Mouse (Mus musculus): ENCODE measurements around the gene Pik3r2.
A peak's percentile ranks its signal among the peaks of the same experiment; 100 is the strongest.

Pik3r2 gene

DNA sequence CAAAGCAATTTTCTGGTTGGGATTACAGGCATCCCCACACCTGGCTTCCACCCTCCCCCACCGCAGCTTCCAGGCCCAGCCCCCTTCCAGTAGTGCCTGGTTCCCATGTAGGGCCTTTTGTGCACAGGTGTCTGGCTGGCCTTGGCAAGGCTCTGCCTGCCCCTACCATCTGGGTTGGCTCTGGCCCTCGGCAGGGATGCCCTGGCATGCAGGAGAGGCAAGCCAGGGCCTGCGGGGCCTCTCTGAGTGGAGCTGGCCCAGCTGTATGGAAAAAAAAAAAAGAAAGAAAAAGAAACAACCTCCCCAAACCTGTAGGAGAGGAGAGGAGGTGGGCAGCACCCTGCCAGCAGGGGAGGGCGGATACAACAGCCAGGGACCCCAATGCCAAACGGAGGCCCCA, 3.1 kb downstream of the Pik3r2 start:
- DNase-seq (ENCODE audit: low read depth, low spot score) = no peak

DNA sequence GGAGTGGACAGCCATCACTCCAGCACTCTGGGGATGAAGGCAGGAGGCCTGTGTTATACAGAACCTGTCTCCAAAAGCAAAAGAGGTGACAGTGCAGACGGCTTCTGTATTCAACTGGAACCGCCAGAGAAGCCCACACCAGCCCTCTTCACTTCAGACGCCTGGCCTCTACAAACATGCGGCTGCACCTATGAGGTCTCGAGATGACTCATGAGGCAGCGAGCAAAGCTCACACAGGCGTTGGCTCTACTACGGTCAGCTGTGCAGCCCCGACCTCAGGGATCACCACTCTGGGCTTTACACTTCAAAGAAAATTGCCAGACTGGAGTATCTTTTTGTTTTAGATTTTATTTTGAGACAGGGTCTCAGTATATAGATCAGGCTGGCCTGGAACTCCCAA, 3.6 kb downstream of the Pik3r2 start:
- DNase-seq (ENCODE audit: low read depth, low spot score) = no peak

- no peak for DNase-seq (ENCODE audit: low read depth, low spot score)
Measured at GRCm38 (mm10) chr8:70772075-70772474, 4.4 kb downstream of the Pik3r2 start.

DNA sequence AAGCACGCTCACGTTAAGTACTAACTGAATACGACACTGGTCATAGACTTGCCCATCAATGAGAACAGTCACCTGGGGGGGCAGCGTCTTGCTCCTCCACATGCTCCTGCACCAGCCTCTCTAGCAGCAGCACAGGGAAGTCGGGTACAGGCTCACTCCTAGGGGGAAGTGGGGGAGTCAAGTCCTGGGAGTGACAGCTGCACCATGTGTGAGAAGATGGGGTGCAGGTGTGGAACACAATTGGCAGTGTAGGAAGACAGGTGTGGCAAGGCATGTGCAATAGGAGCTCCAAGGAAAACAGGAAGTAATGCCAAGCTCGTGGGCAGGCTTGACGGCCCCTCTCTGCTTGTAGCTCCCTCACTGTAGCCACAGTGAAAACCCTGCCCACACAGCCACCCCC, 5.3 kb downstream of the Pik3r2 start:
- DNase-seq (ENCODE audit: low read depth, low spot score) = no peak

GRCm38 (mm10) chr8:70770748-70771147, 5.8 kb downstream of the Pik3r2 start:
- no peak for DNase-seq (ENCODE audit: low read depth, low spot score)

- DNase-seq (ENCODE audit: low read depth, low spot score) = no peak
Measured at GRCm38 (mm10) chr8:70769858-70770257, 6.7 kb downstream of the Pik3r2 start.

- peak; percentile 89 for DNase-seq (ENCODE audit: low read depth, low spot score)
Measured at GRCm38 (mm10) chr8:70769359-70769758, 7.2 kb downstream of the Pik3r2 start.

DNA sequence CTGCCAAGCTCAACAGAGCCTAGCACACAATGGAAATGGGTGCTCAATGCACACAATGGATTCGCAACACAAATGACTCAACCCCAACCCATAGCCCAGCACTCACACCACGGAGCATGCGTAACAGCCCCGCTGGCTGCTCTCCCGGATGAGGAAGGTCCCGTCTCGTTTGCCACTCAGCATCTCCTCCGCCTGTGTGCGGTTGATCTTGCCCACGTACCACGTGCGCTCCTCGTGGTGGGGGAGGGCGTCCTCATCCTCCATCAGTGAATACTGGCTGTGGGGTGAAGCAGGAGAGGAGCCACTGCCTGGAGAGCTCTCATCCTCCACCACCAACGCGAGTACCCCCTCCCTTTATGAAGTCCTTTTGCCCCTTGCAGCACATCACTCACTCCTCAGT, 7.6 kb downstream of the Pik3r2 start:
- DNase-seq (ENCODE audit: low read depth, low spot score) = no peak

- no peak for DNase-seq (ENCODE audit: low read depth, low spot score)
Measured at GRCm38 (mm10) chr8:70768231-70768776, 8.2 kb downstream of the Pik3r2 start.

DNA sequence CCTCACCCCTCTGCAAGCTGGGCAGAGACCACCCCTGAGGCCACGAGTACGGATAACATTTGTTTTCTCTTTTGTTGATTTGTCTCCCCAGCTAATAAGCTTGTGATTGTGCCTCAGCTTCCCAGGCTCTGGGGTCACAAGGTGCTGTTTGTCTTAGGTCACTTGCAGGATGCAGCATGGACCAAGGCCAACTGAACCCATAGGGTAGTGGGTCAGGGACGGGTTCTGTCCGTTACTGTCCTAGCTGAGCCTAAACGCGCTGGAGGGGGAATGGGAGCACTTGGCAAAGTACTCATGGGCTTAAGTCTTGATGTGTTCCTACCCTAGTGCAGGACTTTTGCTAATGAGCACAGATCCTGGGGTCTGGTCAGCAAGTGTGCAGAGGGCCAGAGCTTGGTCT, 9.0 kb downstream of the Pik3r2 start:
- no peak for DNase-seq (ENCODE audit: low read depth, low spot score)

GRCm38 (mm10) chr8:70766571-70767440, 9.7 kb downstream of the Pik3r2 start:
- DNase-seq (ENCODE audit: low read depth, low spot score) = no peak

DNA sequence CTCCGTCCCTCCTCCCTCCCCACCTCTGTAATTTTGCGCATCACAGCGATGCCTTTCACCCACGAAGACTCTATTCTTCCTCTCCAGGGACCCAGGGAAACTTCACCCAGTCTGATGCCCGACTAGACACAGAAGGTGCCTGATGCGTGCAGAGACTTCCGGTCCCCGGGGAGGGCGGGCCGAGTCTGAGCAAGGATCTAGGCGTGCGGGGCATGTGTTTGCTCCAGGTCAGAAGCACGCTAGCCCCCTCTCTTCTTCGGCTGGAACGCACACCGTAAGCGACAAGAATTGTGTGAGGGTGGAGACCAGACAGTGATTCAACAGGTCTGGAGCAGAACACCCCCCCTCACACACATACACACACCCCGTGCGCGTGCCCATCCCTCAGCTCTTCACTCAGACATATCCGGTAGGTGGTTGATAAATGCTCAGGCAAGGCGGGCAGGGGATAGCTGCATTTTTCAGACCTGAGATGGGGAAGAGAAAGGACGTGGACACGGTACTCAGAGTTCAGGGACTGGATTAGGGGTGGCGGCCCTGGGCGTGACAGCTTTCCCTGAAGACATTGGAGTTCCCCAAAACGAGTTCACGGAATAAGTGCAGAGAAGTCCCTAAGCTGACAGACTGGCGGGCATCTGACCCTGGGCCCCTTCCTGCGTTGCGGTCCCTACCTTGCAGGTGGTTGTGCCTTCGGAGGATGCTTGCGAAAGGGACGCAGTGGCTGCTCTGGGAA, 10.5 kb downstream of the Pik3r2 start:
- no peak for DNase-seq (ENCODE audit: low read depth, low spot score)

DNA sequence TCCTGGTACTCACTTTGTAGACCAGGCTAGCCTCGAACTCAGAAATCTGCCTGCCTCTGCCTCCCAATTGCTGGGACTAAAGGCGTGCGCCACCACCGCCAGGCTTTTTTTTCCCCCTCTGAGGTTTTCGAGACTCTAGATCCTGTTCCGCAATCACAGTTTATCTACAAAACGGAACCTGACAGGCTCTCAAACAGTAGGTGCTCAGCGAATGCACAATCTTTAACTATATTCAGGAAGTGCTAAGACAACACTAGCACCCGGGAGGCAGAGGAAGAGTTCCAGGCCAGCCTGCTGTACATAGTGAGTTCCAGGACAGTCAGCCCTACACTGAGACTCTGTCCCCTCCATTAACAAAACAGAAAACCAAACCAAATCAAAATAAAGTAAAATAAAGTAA, 11.2 kb downstream of the Pik3r2 start:
- no peak for DNase-seq (ENCODE audit: low read depth, low spot score)

DNA sequence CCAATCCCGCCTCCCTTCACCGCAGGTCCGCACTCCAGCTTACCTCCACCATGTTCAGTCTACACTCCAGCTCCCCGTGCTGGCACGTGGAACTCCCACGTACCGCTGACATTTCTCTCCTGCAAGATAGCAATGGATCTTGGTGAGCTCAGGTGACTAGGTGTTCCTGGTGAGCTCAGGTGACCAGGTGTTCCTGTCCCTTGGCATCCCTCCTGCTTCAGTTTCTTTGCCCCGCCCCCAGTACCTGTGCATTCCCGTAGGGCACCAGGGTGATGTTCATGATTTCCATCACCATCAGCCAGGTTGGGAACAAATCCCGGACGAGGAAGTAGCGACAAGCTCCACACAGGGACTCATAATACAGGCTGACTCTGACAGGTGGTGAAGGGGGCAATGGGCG, 11.8 kb downstream of the Pik3r2 start:
- no peak for DNase-seq (ENCODE audit: low read depth, low spot score)

DNA sequence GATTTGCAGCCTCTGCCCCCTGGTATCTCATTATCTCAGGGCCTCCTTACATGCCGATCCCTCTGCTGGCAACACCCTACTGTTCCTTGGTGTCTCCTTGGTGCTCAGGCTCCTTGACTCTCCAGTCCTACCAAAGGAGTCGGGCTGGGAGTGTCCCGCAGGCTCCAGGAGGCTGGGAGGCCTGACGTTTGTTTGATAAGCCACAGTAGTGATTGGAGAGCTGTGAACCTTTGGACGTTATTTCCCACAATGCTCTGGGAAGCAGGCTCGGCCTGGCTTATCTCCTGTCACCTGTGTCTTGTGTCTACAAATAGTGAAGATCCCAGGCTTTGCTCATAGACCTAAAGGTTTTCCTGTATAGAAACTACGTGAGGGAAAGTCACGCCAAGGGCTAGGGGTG, 12.5 kb downstream of the Pik3r2 start:
- DNase-seq (ENCODE audit: low read depth, low spot score) = no peak

DNA sequence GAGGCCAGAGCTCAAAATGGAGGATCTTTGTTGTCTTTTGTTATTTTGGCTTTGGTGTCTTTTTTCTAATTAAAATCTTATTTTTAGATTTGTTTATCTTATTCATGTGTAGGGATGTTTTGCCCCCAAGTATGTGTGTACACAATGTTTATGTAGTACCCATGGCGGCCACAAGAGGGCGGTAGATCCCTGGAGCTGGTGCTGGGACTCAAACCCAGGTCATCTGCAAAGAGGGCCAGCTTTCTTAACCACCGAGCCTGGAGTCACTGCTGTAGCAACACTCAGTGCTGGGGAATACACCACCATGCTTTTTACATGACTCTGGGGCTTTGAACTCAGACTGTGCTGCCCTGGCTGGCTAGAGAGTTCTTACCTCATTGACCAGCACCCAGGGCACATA, 13.2 kb downstream of the Pik3r2 start:
- no peak for DNase-seq (ENCODE audit: low read depth, low spot score)

- DNase-seq (ENCODE audit: low read depth, low spot score) = no peak
Measured at GRCm38 (mm10) chr8:70762118-70762517, 14.4 kb downstream of the Pik3r2 start.

DNA sequence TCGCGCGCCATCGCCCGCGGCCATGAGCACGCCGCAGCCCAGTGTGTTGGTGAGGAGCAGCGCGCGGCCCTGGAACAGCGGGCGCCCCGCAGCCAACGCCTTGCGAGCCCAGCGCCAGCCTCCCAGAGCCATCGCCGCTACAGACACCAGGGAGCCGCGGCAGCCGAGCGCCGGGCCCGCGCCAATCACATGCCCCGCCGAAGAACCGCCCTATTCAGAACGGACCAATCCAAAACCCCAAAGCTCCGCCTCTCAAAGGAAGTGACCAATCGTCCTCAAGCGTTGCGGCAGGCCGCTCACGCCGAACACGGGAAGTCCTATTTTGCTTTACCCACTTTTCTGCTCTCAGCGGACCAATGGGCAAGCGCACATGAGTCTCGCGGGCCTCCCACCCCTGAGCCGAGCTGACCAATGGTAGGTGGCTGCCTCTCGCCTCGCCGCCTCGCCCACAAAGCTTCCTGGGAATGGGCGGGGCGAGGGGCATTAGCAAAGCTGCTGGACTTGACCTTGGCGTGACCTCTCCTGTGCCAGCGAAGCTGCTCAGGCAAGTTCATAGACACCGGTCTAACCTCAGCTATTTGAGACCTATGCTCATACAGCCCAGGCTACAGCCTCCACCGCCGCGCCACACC, 15.6 kb downstream of the Pik3r2 start, which contains the start of gene Mpv17l2:
Gene Mpv17l2 (minus strand): TSS at position 172 of the 632 bp plus-strand sequence.
- peak; percentile 99 for DNase-seq (ENCODE audit: low read depth, low spot score)

DNA sequence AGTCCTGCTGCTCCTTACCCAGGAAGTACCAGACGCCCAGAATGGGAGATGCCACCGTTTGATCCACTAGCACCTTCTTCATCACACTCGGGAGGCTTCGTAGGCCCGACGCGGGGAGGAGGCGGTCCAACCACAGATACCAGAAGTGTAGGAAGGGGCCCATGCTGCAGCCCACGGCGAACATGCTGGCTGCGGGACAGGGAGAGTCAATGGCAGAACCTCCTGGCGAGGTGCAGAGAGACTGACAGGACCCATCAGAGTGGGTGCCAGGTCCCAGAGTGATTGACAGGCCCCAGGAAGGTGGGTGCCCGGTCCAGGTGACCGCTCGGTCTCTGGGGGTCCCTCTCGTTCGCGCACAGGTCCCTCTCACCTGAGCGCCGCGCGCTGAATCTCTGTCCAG, 16.2 kb downstream of the Pik3r2 start:
- no peak for DNase-seq (ENCODE audit: low read depth, low spot score)

DNA sequence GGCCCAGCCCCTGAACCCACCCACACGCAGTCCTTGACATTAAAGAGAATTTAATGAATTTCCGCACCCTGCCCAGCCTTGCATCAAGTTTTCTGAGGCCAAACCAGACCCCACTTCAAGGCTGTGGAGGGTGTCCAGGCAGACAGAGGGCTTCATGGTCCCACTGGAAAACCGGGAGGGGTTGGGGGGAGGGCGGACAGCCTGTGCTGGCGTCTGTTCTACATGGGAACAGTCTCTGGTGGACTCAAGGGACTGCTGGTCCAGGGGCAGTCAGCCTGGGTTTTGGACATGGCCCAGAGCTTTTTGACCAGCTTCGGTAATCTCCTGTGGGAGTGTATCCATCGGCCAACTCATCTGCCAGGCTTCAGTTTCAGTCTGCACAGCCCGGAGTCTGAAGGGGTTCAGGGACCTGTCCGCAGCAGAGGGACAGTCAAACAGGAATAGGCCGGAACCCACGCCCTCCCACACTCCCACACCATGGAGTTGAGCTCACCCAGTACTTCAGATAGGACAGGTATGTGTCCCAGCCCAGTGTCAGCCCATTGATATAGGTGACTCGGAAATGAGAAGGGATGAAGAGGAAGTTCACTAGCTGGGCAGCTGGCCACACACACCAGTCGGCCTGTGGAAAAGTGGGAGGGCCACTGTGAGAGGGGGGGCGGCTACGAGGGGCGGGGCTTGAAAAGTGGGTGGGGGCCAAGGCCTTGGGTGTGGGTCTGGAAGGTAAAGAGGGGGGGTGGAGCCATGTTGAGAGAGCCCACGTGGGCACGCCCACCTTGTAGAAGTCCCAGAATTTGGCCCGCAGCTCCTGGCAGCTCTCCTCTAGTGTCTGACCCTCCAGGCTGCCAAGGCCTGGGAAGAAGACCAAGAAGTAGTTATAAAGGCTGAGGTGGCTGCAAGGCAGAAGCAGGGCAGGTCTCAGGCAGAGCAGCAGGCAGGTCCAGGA, 17.6 kb downstream of the Pik3r2 start:
- DNase-seq (ENCODE audit: low read depth, low spot score) = no peak

DNA sequence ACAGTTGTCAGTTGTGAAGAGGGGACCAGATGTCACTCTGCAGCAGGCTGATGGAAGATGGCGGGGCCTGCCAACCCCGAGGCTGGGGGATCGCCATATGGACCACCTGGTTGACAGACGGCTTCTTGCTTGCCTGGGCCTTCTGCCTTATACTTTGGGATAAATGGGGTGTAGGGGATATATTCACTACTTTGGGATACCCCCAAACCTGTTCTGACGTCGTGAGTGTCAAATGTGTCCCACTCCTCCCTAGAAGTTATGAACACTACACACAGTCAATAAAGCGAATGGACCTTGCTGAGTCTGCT, 18.3 kb downstream of the Pik3r2 start:
- no peak for DNase-seq (ENCODE audit: low read depth, low spot score)

Data from telencephalon, adult 2 months (tissue).